Mouse (Mus musculus): ENCODE data around the gene 4930550L24Rik. TPM values are rescaled to one million over a fixed set of nuclear protein-coding genes. Genes with fewer than 3 reads are reported as not detected.

4930550L24Rik gene
- polyA plus RNA-seq (2015; fragmentation: Nextera tagmentation; extraction: Ambion mirVana) = not detected in 2 replicates

DNA sequence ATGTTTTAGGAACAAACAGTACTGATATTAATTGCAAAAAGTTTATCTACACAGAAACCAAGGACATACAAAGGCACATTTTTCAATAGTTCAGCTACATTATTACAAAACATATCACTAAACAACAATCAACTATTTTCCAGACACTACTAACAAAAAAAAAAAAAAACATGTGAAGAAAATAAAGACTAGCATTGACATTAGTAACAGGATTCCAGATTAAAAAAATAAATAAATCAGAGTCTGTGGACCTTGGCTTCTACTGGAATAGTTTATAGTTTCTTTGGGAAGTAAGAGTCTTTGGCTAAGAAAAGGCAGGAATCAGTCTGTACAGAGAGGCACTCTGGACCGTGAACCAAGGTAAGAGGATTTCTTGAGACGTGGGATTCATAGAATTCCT, at the start of gene 4930550L24Rik:
Gene 4930550L24Rik, plus strand, starts transcription at position 301 of the 400 bp plus-strand sequence.
- 75% methylated on average over 2 of the region's 2 CpGs for WGBS

DNA sequence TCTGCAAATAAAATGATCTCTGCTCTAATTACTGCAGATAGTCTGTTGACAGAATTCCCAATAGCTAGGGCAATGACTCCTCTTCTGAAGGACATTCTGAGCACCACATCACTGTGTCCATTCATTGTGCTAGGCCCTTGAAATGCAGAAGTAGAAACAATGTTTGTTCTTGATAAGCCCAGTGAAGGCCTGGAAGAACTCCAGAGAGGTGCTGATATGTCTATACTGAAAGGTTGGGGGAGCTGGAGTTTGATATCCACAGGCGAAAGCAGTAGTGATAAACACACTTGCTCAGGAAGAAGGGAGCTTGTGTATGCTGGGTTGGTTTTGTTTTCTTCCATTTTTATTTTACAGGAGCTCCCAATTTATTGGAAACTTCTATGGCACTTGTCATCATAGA, 8.4 kb upstream of the 4930550L24Rik start:
- WGBS = 82% methylated on average over 1 of the region's 1 CpGs
- Histone ChIP-seq H3K36me3 (ENCODE audit: control insufficient read depth, insufficient read depth, low read length) (no peaks in the 10 kb centered on the region), H3K9ac (ENCODE audit: low read depth, low read length) (no peak overlapping the region), H3K27ac (ENCODE audit: low read length) (no peak overlapping the region), H3K9me3 (ENCODE audit: control insufficient read depth, low read length) (no peaks in the 10 kb centered on the region), H3K27me3 (replicated peaks; ENCODE audit: control insufficient read depth, insufficient read depth, low read length) (no peaks in the 10 kb centered on the region), H3K4me1 (ENCODE audit: control insufficient read depth, insufficient read depth, low read length) (no peaks in the 10 kb centered on the region), H3K4me3 (ENCODE audit: low read length) (no peak overlapping the region), H3K4me2 (ENCODE audit: low read depth, low read length) (no peak overlapping the region)
- ATAC-seq = no peak

More for the DNA sequence above, at the start of gene 4930550L24Rik:
- Histone ChIP-seq H3K9me3 (ENCODE audit: control insufficient read depth, low read length) (no peaks in the 10 kb centered on the region), H3K4me3 (ENCODE audit: low read length) (no peak within 1 kb of the TSS), H3K27me3 (replicated peaks; ENCODE audit: control insufficient read depth, insufficient read depth, low read length) (no peaks in the 10 kb centered on the region), H3K9ac (ENCODE audit: low read depth, low read length) (no peak within 1 kb of the TSS), H3K36me3 (ENCODE audit: control insufficient read depth, insufficient read depth, low read length) (no peaks in the 10 kb centered on the region), H3K27ac (ENCODE audit: low read length) (no peak within 1 kb of the TSS), H3K4me2 (ENCODE audit: low read depth, low read length) (no peak within 1 kb of the TSS), H3K4me1 (ENCODE audit: control insufficient read depth, insufficient read depth, low read length) (no peaks in the 10 kb centered on the region)
- ATAC-seq = no peak

DNA sequence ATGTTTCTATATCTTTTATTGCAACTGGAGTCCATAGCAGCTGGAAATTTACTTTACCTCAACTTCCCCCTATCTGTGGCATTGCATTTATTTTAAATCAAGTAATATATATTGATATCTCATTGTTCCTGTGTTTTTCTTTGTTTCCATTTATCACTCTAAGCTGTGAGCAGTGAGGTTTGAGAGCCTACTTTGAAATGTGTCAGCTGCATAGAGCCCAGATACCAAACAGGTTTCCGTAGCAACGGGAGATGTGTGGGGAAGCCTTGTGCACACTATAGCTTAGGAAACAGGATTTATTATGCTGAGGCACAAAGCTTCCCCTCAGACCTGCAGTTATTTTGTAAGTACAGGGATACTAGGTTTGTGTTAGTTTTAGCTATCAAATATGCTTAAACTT, 58.8 kb downstream of the 4930550L24Rik start:
- Histone ChIP-seq H3K4me1 (ENCODE audit: control insufficient read depth, insufficient read depth, low read length) (no peaks in the 10 kb centered on the region), H3K4me2 (ENCODE audit: low read depth, low read length) (no peak overlapping the region), H3K9me3 (ENCODE audit: control insufficient read depth, low read length) (no peaks in the 10 kb centered on the region), H3K27ac (ENCODE audit: low read length) (no peak overlapping the region), H3K27me3 (replicated peaks; ENCODE audit: control insufficient read depth, insufficient read depth, low read length) (no peaks in the 10 kb centered on the region), H3K36me3 (ENCODE audit: control insufficient read depth, insufficient read depth, low read length) (no peaks in the 10 kb centered on the region), H3K4me3 (ENCODE audit: low read length) (no peak overlapping the region), H3K9ac (ENCODE audit: low read depth, low read length) (no peak overlapping the region)
- 79% methylated on average over 2 of the region's 2 CpGs for WGBS
- ATAC-seq = no peak
